Mouse (Mus musculus) midbrain, postnatal 0 days (tissue): ENCODE data around the gene Rasd2. TPM values are rescaled to one million over a fixed set of nuclear protein-coding genes. Genes with fewer than 3 reads are reported as not detected.

ENCODE experiments used
- ATAC-seq: fragments of 200-750 bp; cut with Nextera tagmentation; 2 replicates; pipeline ENCODE4 v1.8.0; 2017; ENCODE audit warnings: moderate number of reproducible peaks, mild to moderate bottlenecking, moderate TSS enrichment, moderate library complexity; ENCODE audit not compliant: low FRiP score
- DNase-seq: peaks from one replicate; pipeline ENCODE4 v3.0.0-alpha.2; 2015; ENCODE audit warnings: low spot score
- H3K27ac ChIP-seq: fragments of 300-500 bp; sonication (generic); 2 replicates; pipeline ENCODE4 v1.5.1; 2014; ENCODE audit warnings: low read depth, mild to moderate bottlenecking, low read length, mixed read lengths
- H3K27me3 ChIP-seq: fragments of 300-500 bp; sonication (generic); 2 replicates; pipeline ENCODE4 v1.6.1; 2014; ENCODE audit warnings: low read length, control low read depth, mixed read lengths; ENCODE audit not compliant: insufficient read depth
- H3K36me3 ChIP-seq: fragments of 300-500 bp; sonication (generic); 2 replicates; pipeline ENCODE4 v1.6.1; 2014; ENCODE audit warnings: low read length, control low read depth, mixed read lengths; ENCODE audit not compliant: insufficient read depth
- H3K4me1 ChIP-seq: fragments of 300-500 bp; sonication (generic); 2 replicates; pipeline ENCODE4 v1.6.1; 2014; ENCODE audit warnings: mild to moderate bottlenecking, control low read depth, antibody characterized with exemption, low read length, mixed read lengths; ENCODE audit not compliant: insufficient read depth
- H3K4me2 ChIP-seq: fragments of 300-500 bp; sonication (generic); 2 replicates; pipeline ENCODE4 v1.6.1; 2014; ENCODE audit warnings: low read depth, mild to moderate bottlenecking, low read length, mixed read lengths; ENCODE audit not compliant: poor library complexity, severe bottlenecking
- H3K4me3 ChIP-seq: fragments of 300-500 bp; sonication (generic); 2 replicates; pipeline ENCODE4 v1.5.1; 2014; ENCODE audit warnings: low read depth, mild to moderate bottlenecking, low read length, moderate library complexity
- H3K9ac ChIP-seq: fragments of 300-500 bp; sonication (generic); replicated peaks from 2 replicates; pipeline ENCODE4 v1.6.1; 2014; ENCODE audit warnings: mild to moderate bottlenecking, low read length, moderate library complexity, mixed read lengths; ENCODE audit not compliant: poor library complexity, severe bottlenecking
- H3K9me3 ChIP-seq: fragments of 300-500 bp; sonication (generic); 2 replicates; pipeline ENCODE4 v1.6.1; 2016; ENCODE audit warnings: low read length, control low read depth
- CTCF ChIP-seq: IDR thresholded peaks from 2 replicates; pipeline ENCODE4 v1.5.1; 2016; ENCODE audit warnings: antibody characterized with exemption, mild to moderate bottlenecking
- WGBS: fragments of 180-500 bp; shearing (Covaris S2); extraction: QIAGEN DNeasy Blood & Tissue Kit; methylation state at CpG from one replicate; pipeline ENCODE4 v1.1.7; 2014; 5-methylcytosine and 5-hydroxymethylcytosine counted together
- polyA plus RNA-seq: library from polyadenylated mRNA; unstranded; fragments of >200 nt; fragmentation: Nextera tagmentation; extraction: Ambion mirVana; gene quantifications from 2 replicates; pipeline ENCODE4 v1.2.1, GENCODE M21; 2015
- total RNA-seq: library from RNA; depleted of rRNA; stranded (reverse); fragments of >200 nt; gene quantifications from 2 replicates; pipeline ENCODE4 v1.2.3, GENCODE M21; 2014; rRNA removed

The Rasd2 gene
- total RNA-seq (10.1 and 14.4 TPM in 2 replicates), polyA plus RNA-seq (4.5 and 5.5 TPM in 2 replicates)

DNA sequence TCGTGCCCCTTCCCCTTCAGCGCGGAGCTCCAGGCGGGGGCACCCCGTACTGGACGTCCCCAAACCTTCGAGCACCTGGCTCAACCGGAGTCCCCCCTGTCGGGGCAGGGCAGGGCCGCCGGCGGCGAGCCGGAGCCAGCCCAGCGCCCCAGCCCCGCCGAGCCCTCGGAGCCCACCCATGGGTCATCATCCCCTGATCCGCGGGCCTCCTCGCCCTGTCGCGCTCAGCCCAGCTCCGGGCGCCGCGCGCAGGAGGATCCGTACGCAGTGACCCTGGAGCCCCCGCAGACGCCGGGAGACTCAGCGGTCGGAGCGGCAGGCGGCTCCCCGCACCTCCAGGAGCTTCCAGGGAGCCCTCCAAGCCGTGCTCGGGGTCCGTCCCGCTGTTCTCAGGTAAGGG lies at the start of gene Rasd2:
Gene Rasd2, plus strand, starts transcription at position 259 of the 400 bp plus-strand sequence.
- no peaks in the 10 kb centered on the region for H3K9me3 ChIP-seq
- DNase-seq (no peak), ATAC-seq (peak; percentile 3; the same call in 1 of the 2 replicates)
- 2% methylated on average over 30 of the region's 42 CpGs for WGBS
- peak within 1 kb of the TSS; percentile 56 for H3K4me3 ChIP-seq
- peaks cover 4% of the 10 kb centered on the region; the same call in 1 of the 2 replicates for H3K4me1 ChIP-seq
- no peak for TF ChIP-seq CTCF
- no peak within 1 kb of the TSS for H3K27ac ChIP-seq
- peak within 1 kb of the TSS; percentile 51 for H3K9ac ChIP-seq
- peak within 1 kb of the TSS; percentile 93 for H3K4me2 ChIP-seq
- H3K27me3 ChIP-seq, result peaks cover 24% of the 10 kb centered on the region
- no peaks in the 10 kb centered on the region for H3K36me3 ChIP-seq

DNA sequence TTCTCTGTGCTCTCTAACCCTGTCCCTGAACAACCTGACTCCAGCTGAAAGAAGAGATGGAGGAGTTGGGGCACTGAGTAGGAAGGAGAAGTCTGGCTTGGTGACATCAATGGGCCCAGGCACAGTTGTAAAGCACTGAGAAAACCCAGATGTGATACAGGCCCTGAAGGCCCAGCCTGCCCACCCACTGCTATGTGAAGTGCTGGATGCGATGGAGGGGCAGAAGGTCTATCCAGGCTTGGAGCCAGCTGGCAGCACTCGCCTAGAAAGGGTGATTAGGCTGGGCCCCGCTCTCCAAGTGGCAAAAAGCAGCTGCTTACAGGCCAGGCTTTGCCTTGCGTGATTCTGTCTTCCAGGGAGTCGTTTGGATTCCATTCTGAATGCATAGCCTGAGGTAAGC lies 44.4 kb upstream of the Rasd2 start:
- no peak overlapping the region for H3K9ac ChIP-seq
- H3K27me3 ChIP-seq, result no peaks in the 10 kb centered on the region
- H3K4me1 ChIP-seq, result no peaks in the 10 kb centered on the region
- no peaks in the 10 kb centered on the region for H3K9me3 ChIP-seq
- WGBS, result 68% methylated on average over 5 of the region's 5 CpGs
- no peak for TF ChIP-seq CTCF
- H3K4me2 ChIP-seq, result no peak overlapping the region
- no peaks in the 10 kb centered on the region for H3K36me3 ChIP-seq
- no peak overlapping the region for H3K27ac ChIP-seq
- ATAC-seq (no peak), DNase-seq (peak; percentile 58)
- no peak overlapping the region for H3K4me3 ChIP-seq

DNA sequence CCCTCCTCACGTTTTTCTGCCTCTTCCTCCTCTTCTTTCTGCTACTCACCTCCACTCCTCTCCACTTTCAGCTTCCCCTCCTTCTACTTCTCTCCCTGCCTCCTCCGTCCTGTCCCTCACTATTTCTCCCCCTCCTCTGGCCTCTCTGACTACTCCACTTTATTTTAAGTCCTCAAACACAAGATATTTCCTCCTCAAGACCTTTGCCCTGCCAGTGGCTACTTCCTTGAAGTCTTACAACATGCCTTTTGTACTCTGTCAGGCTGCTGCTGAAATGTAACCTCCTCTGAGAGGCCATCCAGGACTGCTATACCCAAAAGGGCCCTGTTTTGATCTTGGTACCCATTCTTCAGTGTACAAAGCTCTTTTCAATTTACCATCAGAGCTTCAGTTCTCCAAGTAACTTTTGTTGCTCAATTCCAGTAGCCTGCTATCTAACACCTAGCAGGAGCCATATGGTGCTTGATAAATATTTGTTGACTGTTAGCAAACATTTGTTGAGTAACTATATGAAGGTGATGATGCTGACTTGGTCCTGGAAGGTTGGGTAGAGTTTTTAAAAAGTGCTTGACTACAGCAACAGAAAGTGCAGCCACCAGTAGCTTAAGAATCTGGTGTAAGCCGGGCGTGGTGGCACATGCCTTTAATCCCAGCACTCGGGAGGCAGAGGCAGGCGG lies 41.6 kb upstream of the Rasd2 start:
- Histone ChIP-seq H3K27me3 (no peaks in the 10 kb centered on the region), H3K36me3 (no peaks in the 10 kb centered on the region), H3K9ac (no peak overlapping the region), H3K4me1 (no peaks in the 10 kb centered on the region), H3K27ac (no peak overlapping the region), H3K4me2 (no peak overlapping the region), H3K4me3 (no peak overlapping the region), H3K9me3 (no peaks in the 10 kb centered on the region)
- DNase-seq (no peak), ATAC-seq (no peak)
- WGBS, result 79% methylated on average over 6 of the region's 6 CpGs
- no peak for TF ChIP-seq CTCF

DNA sequence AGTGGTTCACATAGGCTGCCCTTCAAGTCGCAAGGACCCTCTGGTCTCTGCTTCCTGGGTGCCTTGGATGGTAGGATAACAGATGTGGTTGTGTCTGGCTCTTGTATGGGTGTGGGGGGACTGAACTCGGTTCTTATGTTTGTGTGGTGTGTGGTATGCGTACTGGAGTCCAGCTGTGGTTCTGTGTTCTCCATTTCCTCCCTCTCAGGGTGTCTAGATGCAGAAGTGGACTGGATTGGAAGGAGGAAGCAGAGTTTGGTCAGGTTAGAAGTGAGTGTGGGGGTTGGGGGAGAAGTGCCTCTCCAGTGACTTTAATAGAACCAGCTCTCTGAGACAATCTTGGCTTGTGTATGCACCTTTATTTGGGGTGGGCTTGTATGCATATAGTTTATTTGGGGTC lies 20.7 kb upstream of the Rasd2 start:
- no peak for TF ChIP-seq CTCF
- no peak for ATAC-seq
- no peak overlapping the region for H3K9ac ChIP-seq
- no peaks in the 10 kb centered on the region for H3K36me3 ChIP-seq
- no peaks in the 10 kb centered on the region for H3K4me1 ChIP-seq
- no peak overlapping the region for H3K27ac ChIP-seq
- H3K4me2 ChIP-seq, result no peak overlapping the region
- 74% methylated on average over 3 of the region's 3 CpGs for WGBS
- DNase-seq, result no peak
- H3K27me3 ChIP-seq, result no peaks in the 10 kb centered on the region
- no peak overlapping the region for H3K4me3 ChIP-seq
- H3K9me3 ChIP-seq, result no peaks in the 10 kb centered on the region

GRCm38 (mm10) chr8:75194473-75195071 lies 19.2 kb upstream of the Rasd2 start:
- no peak overlapping the region for H3K9ac ChIP-seq
- TF ChIP-seq CTCF, result no peak
- no peak overlapping the region for H3K4me3 ChIP-seq
- H3K27me3 ChIP-seq, result no peaks in the 10 kb centered on the region
- ATAC-seq, result no peak
- 32% methylated on average over 4 of the region's 4 CpGs for WGBS
- no peak overlapping the region for H3K4me2 ChIP-seq
- no peak for DNase-seq
- H3K36me3 ChIP-seq, result no peaks in the 10 kb centered on the region
- H3K4me1 ChIP-seq, result peaks cover 3% of the 10 kb centered on the region; the same call in 1 of the 2 replicates
- no peak overlapping the region for H3K27ac ChIP-seq
- no peaks in the 10 kb centered on the region for H3K9me3 ChIP-seq

DNA sequence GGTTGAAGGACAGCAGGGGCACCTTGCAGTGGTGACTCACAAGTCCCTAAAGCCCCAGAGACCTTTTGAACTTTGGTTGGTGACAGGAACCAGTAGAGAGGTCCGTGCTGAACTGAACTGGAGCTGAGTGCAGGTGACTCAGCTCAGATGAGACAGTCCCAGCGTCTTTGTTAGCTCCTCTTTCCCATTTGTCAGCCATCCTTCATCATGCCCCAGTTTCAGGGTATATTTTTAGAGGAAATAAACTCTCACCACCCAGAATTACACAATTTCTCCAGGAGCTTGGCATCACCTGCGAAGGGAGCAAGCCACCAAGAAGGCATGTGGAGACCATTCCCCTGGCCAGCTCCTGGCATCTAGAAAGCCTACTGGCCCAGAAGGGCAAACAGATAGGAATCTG lies 16.6 kb upstream of the Rasd2 start:
- Histone ChIP-seq H3K4me3 (no peak overlapping the region), H3K27me3 (no peaks in the 10 kb centered on the region), H3K27ac (no peak overlapping the region), H3K9ac (no peak overlapping the region), H3K9me3 (no peaks in the 10 kb centered on the region), H3K36me3 (no peaks in the 10 kb centered on the region), H3K4me2 (no peak overlapping the region), H3K4me1 (peaks cover 3% of the 10 kb centered on the region; the same call in 1 of the 2 replicates)
- no peak for DNase-seq
- no peak for TF ChIP-seq CTCF
- ATAC-seq, result no peak
- 84% methylated on average over 3 of the region's 3 CpGs for WGBS
